Mouse (Mus musculus) thymus, adult 2 months (tissue): ENCODE measurements around the gene Olfr91. TPM values are rescaled to one million over a fixed set of nuclear protein-coding genes. Genes with fewer than 3 reads are reported as not detected.

Experiments used
- DNase-seq: peaks from one replicate; pipeline ENCODE4 v3.0.0; 2021
- H3K27ac ChIP-seq: fragments of 200-500 bp; 2 replicates; pipeline ENCODE4 v1.5.1; 2012; ENCODE audit warnings: low read length, control low read depth; ENCODE audit not compliant: control insufficient read depth, insufficient read depth
- H3K27me3 ChIP-seq: fragments of 200-500 bp; 2 replicates; pipeline ENCODE4 v1.6.1; 2012; ENCODE audit warnings: mild to moderate bottlenecking, low read length, moderate library complexity, mixed read lengths; ENCODE audit not compliant: control insufficient read depth, insufficient read depth
- H3K36me3 ChIP-seq: fragments of 200-500 bp; 2 replicates; pipeline ENCODE4 v1.6.1; 2012; ENCODE audit warnings: mild to moderate bottlenecking, low read length, moderate library complexity; ENCODE audit not compliant: control insufficient read depth, insufficient read depth
- H3K4me1 ChIP-seq: fragments of 200-500 bp; replicated peaks from 2 replicates; pipeline ENCODE4 v1.6.1; 2012; ENCODE audit warnings: low read length; ENCODE audit not compliant: control insufficient read depth, insufficient read depth
- H3K4me3 ChIP-seq: fragments of 200-500 bp; 2 replicates; pipeline ENCODE4 v1.5.1; 2012; ENCODE audit warnings: mild to moderate bottlenecking, low read length, control low read depth, moderate library complexity; ENCODE audit not compliant: control insufficient read depth, insufficient read depth
- CTCF ChIP-seq: fragments of 200-500 bp; IDR thresholded peaks from 2 replicates; pipeline ENCODE4 v1.5.1; 2012; ENCODE audit warnings: mild to moderate bottlenecking, control low read depth, low read length, moderate library complexity, borderline replicate concordance; ENCODE audit not compliant: control insufficient read depth, poor library complexity, insufficient read depth; ENCODE audit errors: extremely low read depth
- POLR2A ChIP-seq: fragments of 200-500 bp; IDR thresholded peaks from 2 replicates; pipeline ENCODE4 v1.6.1; 2012; ENCODE audit warnings: mild to moderate bottlenecking, low read length, control low read depth, moderate library complexity; ENCODE audit not compliant: control insufficient read depth, poor library complexity, insufficient read depth; ENCODE audit errors: extremely low read depth
- WGBS: fragments of 180-500 bp; shearing (Covaris S2); methylation state at CpG from one replicate; pipeline ENCODE4 v1.1.7; 2018; 5-methylcytosine and 5-hydroxymethylcytosine counted together
- polyA plus RNA-seq: library from polyadenylated mRNA; depleted of rRNA; stranded (reverse); fragments of >200 nt; gene quantifications from 2 replicates; pipeline ENCODE4 v1.2.3, GENCODE M21; 2012; rRNA removed

The Olfr91 gene
- polyA plus RNA-seq, 1 experiment, result not detected

GRCm38 (mm10) chr17:37045611-37046311, 52.3 kb downstream of the Olfr91 start, which contains the start of gene Gabbr1:
TSS of gene Gabbr1 (plus strand) at chr17:37045966.
- TF ChIP-seq CTCF (0 out of 2 replicates have a peak, but pooled peaks have one; percentile 9), POLR2A (peak; percentile 44; the same call in 1 of the 2 replicates)
- no peaks in the 10 kb centered on the region for H3K36me3 ChIP-seq
- peak within 1 kb of the TSS; percentile 54 for H3K27ac ChIP-seq
- H3K27me3 ChIP-seq, result peaks cover 7% of the 10 kb centered on the region
- peak; percentile 88 for DNase-seq
- peak within 1 kb of the TSS; percentile 88 for H3K4me3 ChIP-seq
- H3K4me1 ChIP-seq, result peaks cover 30% of the 10 kb centered on the region
- under 1% methylated on average over 53 of the region's 55 CpGs for WGBS

- Histone ChIP-seq H3K27me3 (peaks cover 3% of the 10 kb centered on the region; the same call in 1 of the 2 replicates), H3K4me3 (no peak overlapping the region), H3K27ac (no peak overlapping the region), H3K4me1 (peaks cover 22% of the 10 kb centered on the region), H3K36me3 (no peaks in the 10 kb centered on the region)
- DNase-seq, result no peak
- TF ChIP-seq POLR2A (no peak), CTCF (no peak)
- 41% methylated on average over 7 of the region's 7 CpGs for WGBS
These were observed 53.3 kb downstream of the Olfr91 start for GRCm38 (mm10) chr17:37044651-37045244.

Other genes with a start within 250 kb of the Olfr91 start
- gene Trim15, start 231.1 kb downstream of the Olfr91 start, polyA plus RNA-seq, result 0.13 and 0.30 TPM in 2 replicates
- 0.09 TPM in 1 of 2 replicates, not detected in the other for gene Trim10, start 228.7 kb downstream of the Olfr91 start, polyA plus RNA-seq
- 0.38 and 0.71 TPM in 2 replicates for gene Trim40, start 208.2 kb downstream of the Olfr91 start, polyA plus RNA-seq
- gene Trim31, start 200.2 kb downstream of the Olfr91 start, polyA plus RNA-seq, result 0.31 and 0.38 TPM in 2 replicates
- 3.8 and 4.2 TPM in 2 replicates for gene Rnf39, start 155.4 kb downstream of the Olfr91 start, polyA plus RNA-seq
- gene Ppp1r11, start 146.5 kb downstream of the Olfr91 start, polyA plus RNA-seq, result 61.5 and 82.3 TPM in 2 replicates
- 54.1 and 58.7 TPM in 2 replicates for gene Znrd1, start 139.7 kb downstream of the Olfr91 start, polyA plus RNA-seq
- 0.85 and 1.0 TPM in 2 replicates for gene Znrd1as, start 139.7 kb downstream of the Olfr91 start, polyA plus RNA-seq
- gene 2410137M14Rik, start 117.0 kb downstream of the Olfr91 start, polyA plus RNA-seq, result not detected in 2 replicates
- 0.32 and 0.34 TPM in 2 replicates for gene H2-M5, start 108.7 kb downstream of the Olfr91 start, polyA plus RNA-seq
- gene Zfp57, start 97.1 kb downstream of the Olfr91 start, polyA plus RNA-seq, result 0.94 and 1.1 TPM in 2 replicates
- not detected in 2 replicates for gene Mog, start 74.9 kb downstream of the Olfr91 start, polyA plus RNA-seq
- 124 and 135 TPM in 2 replicates for gene Gabbr1, start 52.3 kb downstream of the Olfr91 start, polyA plus RNA-seq
- gene Olfr90, start 9.8 kb downstream of the Olfr91 start, polyA plus RNA-seq, result not detected in 2 replicates
- not detected in 2 replicates for gene Olfr92, start 21.8 kb upstream of the Olfr91 start, polyA plus RNA-seq
- 0.09 TPM in 1 of 2 replicates, not detected in the other for gene Olfr93, start 63.2 kb upstream of the Olfr91 start, polyA plus RNA-seq
- 34.0 and 39.1 TPM in 2 replicates for gene Ubd, start 95.6 kb upstream of the Olfr91 start, polyA plus RNA-seq
- gene Olfr94, start 102.7 kb upstream of the Olfr91 start, polyA plus RNA-seq, result not detected in 2 replicates
- 0.03 TPM in 1 of 2 replicates, not detected in the other for gene Olfr95, start 114.8 kb upstream of the Olfr91 start, polyA plus RNA-seq
- gene Olfr96, start 121.9 kb upstream of the Olfr91 start, polyA plus RNA-seq, result not detected in 2 replicates
- gene Olfr97, start 139.1 kb upstream of the Olfr91 start, polyA plus RNA-seq, result not detected in 2 replicates
- gene Olfr98, start 165.5 kb upstream of the Olfr91 start, polyA plus RNA-seq, result not detected in 2 replicates
- gene H2-M3, start 171.9 kb upstream of the Olfr91 start, polyA plus RNA-seq, result 24.2 and 24.3 TPM in 2 replicates
- not detected in 2 replicates for gene Olfr99, start 185.2 kb upstream of the Olfr91 start, polyA plus RNA-seq
- gene Olfr101, start 206.0 kb upstream of the Olfr91 start, polyA plus RNA-seq, result not detected in 2 replicates
- gene Olfr102, start 218.8 kb upstream of the Olfr91 start, polyA plus RNA-seq, result 0.19 TPM in 1 of 2 replicates, not detected in the other
- not detected in 2 replicates for gene Olfr103, start 241.4 kb upstream of the Olfr91 start, polyA plus RNA-seq